Mouse (Mus musculus) liver, embryonic 11.5 days (tissue): ENCODE data around the gene Gm45623. TPM values are rescaled to one million over a fixed set of nuclear protein-coding genes. Genes with fewer than 3 reads are reported as not detected.
A peak's percentile ranks its signal among the peaks of the same experiment; 100 is the strongest.

ENCODE experiments used
- ATAC-seq: fragments of 200-750 bp; cut with Nextera tagmentation; replicated peaks from 2 replicates; pipeline ENCODE4 v1.8.0; 2017; ENCODE audit warnings: moderate number of reproducible peaks, mild to moderate bottlenecking, moderate TSS enrichment, moderate library complexity; ENCODE audit not compliant: low FRiP score
- DNase-seq: peaks from one replicate; pipeline ENCODE4 v3.0.0-alpha.2; 2017; ENCODE audit warnings: low spot score
- H3K27ac ChIP-seq: fragments of 300-500 bp; sonication (generic); 2 replicates; pipeline ENCODE4 v1.5.1; 2014; ENCODE audit warnings: mild to moderate bottlenecking, low read depth, low read length, control low read depth
- H3K27me3 ChIP-seq: fragments of 300-500 bp; sonication (generic); replicated peaks from 2 replicates; pipeline ENCODE4 v1.6.1; 2014; ENCODE audit warnings: low read length, mixed read lengths; ENCODE audit not compliant: control insufficient read depth, insufficient read depth
- H3K36me3 ChIP-seq: fragments of 300-500 bp; sonication (generic); 2 replicates; pipeline ENCODE4 v1.6.1; 2014; ENCODE audit warnings: mild to moderate bottlenecking, low read length, moderate library complexity, mixed read lengths; ENCODE audit not compliant: control insufficient read depth, insufficient read depth
- H3K4me1 ChIP-seq: fragments of 300-500 bp; sonication (generic); replicated peaks from 2 replicates; pipeline ENCODE4 v1.6.1; 2014; ENCODE audit warnings: low read length, mixed read lengths; ENCODE audit not compliant: control insufficient read depth, insufficient read depth
- H3K4me2 ChIP-seq: fragments of 300-500 bp; sonication (generic); 2 replicates; pipeline ENCODE4 v1.6.1; 2014; ENCODE audit warnings: mild to moderate bottlenecking, control low read depth, moderate library complexity
- H3K4me3 ChIP-seq: fragments of 300-500 bp; sonication (generic); 2 replicates; pipeline ENCODE4 v1.5.1; 2014; ENCODE audit warnings: low read depth, low read length, control low read depth
- H3K9ac ChIP-seq: fragments of 300-500 bp; sonication (generic); 2 replicates; pipeline ENCODE4 v1.6.1; 2014; ENCODE audit warnings: low read depth, low read length, control low read depth
- H3K9me3 ChIP-seq: fragments of 300-500 bp; sonication (generic); 2 replicates; pipeline ENCODE4 v1.6.1; 2016; ENCODE audit warnings: low read length, inconsistent platforms, mixed read lengths; ENCODE audit not compliant: control insufficient read depth
- WGBS: fragments of 180-500 bp; shearing (Covaris S2); extraction: QIAGEN DNeasy Blood & Tissue Kit; methylation state at CpG from one replicate; pipeline ENCODE4 v1.1.7; 2014; 5-methylcytosine and 5-hydroxymethylcytosine counted together
- polyA plus RNA-seq: library from polyadenylated mRNA; unstranded; fragments of >200 nt; fragmentation: Nextera tagmentation; extraction: Ambion mirVana; gene quantifications from 2 replicates; pipeline ENCODE4 v1.2.1, GENCODE M21; 2014

Gene Gm45623
- polyA plus RNA-seq, 1 experiment from 2014 or later = not detected

GRCm38 (mm10) chr13:56729046-56729445, 24.6 kb downstream of the Gm45623 start:
- DNase-seq (no peak), ATAC-seq (no peak)
- no peaks in the 10 kb centered on the region for H3K9me3 ChIP-seq
- H3K27me3 ChIP-seq = no peaks in the 10 kb centered on the region
- 92% methylated on average over 7 of the region's 7 CpGs for WGBS
- H3K4me3 ChIP-seq = no peak overlapping the region
- no peaks in the 10 kb centered on the region for H3K4me1 ChIP-seq
- no peak overlapping the region for H3K9ac ChIP-seq
- peaks cover 19% of the 10 kb centered on the region; the same call in 1 of the 2 replicates for H3K36me3 ChIP-seq
- no peak overlapping the region for H3K4me2 ChIP-seq
- no peak overlapping the region for H3K27ac ChIP-seq

DNA sequence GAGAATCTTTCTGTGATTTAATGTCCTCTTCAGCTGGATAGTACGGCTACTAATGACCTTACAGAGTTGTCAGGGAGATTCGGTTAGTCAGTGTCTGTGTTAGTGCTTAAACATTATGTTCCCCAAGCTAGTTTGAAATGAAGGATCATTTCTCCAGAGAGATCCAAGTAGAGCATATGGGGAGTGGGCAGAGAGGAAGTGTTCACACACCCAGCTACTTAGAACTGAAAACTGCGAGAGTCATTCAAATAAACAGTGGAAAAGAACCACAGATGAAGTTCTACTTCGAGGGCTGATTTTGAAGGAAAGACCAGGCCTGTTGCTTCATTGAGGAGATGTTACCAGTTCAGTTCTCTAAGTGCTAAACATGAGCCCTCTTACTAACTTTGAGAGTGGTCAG, 27.1 kb downstream of the Gm45623 start:
- H3K4me1 ChIP-seq = no peaks in the 10 kb centered on the region
- no peak overlapping the region for H3K9ac ChIP-seq
- H3K36me3 ChIP-seq = peaks cover 14% of the 10 kb centered on the region; the same call in 1 of the 2 replicates
- no peak for DNase-seq
- H3K27ac ChIP-seq = no peak overlapping the region
- no peaks in the 10 kb centered on the region for H3K27me3 ChIP-seq
- H3K4me2 ChIP-seq = no peak overlapping the region
- no peaks in the 10 kb centered on the region for H3K9me3 ChIP-seq
- no peak for ATAC-seq
- H3K4me3 ChIP-seq = no peak overlapping the region
- 91% methylated on average over 4 of the region's 4 CpGs for WGBS

DNA sequence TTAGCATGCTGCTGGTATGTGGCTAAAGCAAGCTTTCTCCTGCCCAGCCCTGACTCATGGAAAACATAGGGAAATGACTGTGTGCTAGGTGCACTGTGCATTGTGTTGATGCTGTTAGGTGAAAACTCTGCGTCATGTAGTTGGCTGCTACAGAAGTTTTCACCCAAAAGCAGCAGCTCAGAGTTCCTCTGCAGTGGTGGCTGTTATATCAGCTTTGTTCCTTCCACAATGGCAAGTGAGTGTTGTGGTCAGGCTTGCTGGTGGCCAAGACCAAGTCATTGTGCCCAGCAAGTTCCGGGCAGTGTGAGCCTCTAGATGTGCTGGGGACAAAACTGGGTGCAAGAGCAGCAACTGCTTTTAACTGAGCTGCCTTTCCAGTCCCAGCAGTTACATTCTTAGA, 41.4 kb downstream of the Gm45623 start:
- Histone ChIP-seq H3K4me1 (peaks cover 6% of the 10 kb centered on the region), H3K9ac (no peak overlapping the region), H3K4me2 (no peak overlapping the region), H3K9me3 (no peaks in the 10 kb centered on the region), H3K36me3 (peaks cover 4% of the 10 kb centered on the region), H3K27ac (no peak overlapping the region), H3K27me3 (no peaks in the 10 kb centered on the region), H3K4me3 (no peak overlapping the region)
- 96% methylated on average over 2 of the region's 2 CpGs for WGBS
- DNase-seq (no peak), ATAC-seq (no peak)

DNA sequence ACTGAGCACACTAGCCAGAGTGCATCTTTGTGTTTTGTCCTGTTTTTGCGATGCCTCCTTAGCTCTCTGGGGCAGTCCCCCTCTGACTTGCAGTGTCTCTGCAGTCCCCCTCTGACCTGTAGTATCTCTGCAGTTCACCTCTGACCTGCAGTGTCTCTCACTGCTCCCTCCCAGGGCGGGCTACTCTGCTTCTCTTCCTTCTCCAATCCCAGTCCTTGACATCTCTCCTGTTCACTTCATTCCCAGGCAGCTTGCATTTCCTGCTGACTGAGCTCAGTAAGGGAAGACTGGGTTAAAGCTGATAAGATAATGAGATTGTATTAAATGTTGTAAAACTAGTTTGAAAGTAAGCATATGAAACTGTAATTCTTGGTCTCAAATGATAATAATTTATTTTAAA, 43.0 kb downstream of the Gm45623 start:
- WGBS = 48% methylated on average over 2 of the region's 2 CpGs
- H3K36me3 ChIP-seq = peaks cover 4% of the 10 kb centered on the region
- H3K4me3 ChIP-seq = no peak overlapping the region
- H3K27me3 ChIP-seq = no peaks in the 10 kb centered on the region
- H3K27ac ChIP-seq = no peak overlapping the region
- peaks cover 6% of the 10 kb centered on the region for H3K4me1 ChIP-seq
- no peak for ATAC-seq
- no peak overlapping the region for H3K9ac ChIP-seq
- no peaks in the 10 kb centered on the region for H3K9me3 ChIP-seq
- H3K4me2 ChIP-seq = no peak overlapping the region
- DNase-seq = no peak

DNA sequence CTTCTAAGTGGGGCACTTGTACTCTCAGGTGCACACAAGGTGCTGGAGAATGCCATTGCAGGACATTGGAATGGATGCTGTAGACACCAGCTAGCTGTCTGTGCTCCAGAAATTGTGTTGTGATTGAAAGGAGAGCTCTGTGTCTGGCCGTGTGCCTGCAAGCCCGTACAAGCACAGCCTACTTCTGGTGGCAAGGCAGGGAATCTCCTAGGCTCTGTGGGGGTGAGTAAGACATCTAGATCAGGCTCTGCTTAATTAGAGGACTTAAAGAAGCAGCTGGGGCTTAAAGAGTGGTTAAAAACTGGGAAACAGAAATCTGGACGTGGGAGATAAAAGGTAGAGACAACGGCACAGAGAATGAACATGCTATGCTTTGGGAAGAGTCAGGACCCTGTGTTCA, 46.0 kb downstream of the Gm45623 start:
- no peak overlapping the region for H3K4me3 ChIP-seq
- H3K9ac ChIP-seq = no peak overlapping the region
- H3K36me3 ChIP-seq = peaks cover 4% of the 10 kb centered on the region
- H3K27ac ChIP-seq = no peak overlapping the region
- WGBS = 87% methylated on average over 4 of the region's 4 CpGs
- ATAC-seq = no peak
- DNase-seq = no peak
- no peaks in the 10 kb centered on the region for H3K9me3 ChIP-seq
- no peak overlapping the region for H3K4me2 ChIP-seq
- H3K4me1 ChIP-seq = peaks cover 19% of the 10 kb centered on the region
- H3K27me3 ChIP-seq = no peaks in the 10 kb centered on the region

DNA sequence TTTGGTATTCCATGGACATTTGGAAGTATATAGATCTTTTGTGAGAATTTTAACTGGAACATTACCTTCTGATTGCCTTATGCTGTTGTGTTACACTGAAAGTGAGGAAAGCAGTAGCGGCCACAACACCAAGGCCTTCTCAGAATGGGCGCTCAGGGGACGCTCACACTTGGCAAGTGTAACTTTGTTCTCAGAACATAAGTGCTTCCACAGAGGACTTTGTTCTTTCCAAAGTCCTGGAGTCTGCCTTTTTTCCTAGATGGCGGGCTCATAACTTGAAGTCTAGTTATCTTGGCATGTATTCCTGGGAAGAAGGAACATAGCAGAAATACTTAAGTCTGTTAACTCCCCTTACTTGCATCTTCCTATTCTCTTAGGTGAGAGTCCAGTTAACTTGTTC, 46.5 kb downstream of the Gm45623 start:
- peaks cover 21% of the 10 kb centered on the region for H3K4me1 ChIP-seq
- 87% methylated on average over 4 of the region's 4 CpGs for WGBS
- no peak overlapping the region for H3K4me3 ChIP-seq
- no peaks in the 10 kb centered on the region for H3K9me3 ChIP-seq
- no peak for DNase-seq
- H3K27me3 ChIP-seq = no peaks in the 10 kb centered on the region
- no peak overlapping the region for H3K27ac ChIP-seq
- peaks cover under 1% of the 10 kb centered on the region for H3K36me3 ChIP-seq
- ATAC-seq = no peak
- H3K9ac ChIP-seq = no peak overlapping the region
- no peak overlapping the region for H3K4me2 ChIP-seq

- Histone ChIP-seq H3K4me3 (peak overlapping the region; percentile 78), H3K9me3 (no peaks in the 10 kb centered on the region), H3K27me3 (no peaks in the 10 kb centered on the region), H3K36me3 (no peaks in the 10 kb centered on the region), H3K4me1 (peaks cover 17% of the 10 kb centered on the region), H3K4me2 (peak overlapping the region; percentile 82), H3K27ac (no peak overlapping the region), H3K9ac (no peak overlapping the region)
- WGBS = 66% methylated on average over 2 of the region's 2 CpGs
- ATAC-seq (no peak), DNase-seq (no peak)
Measured at GRCm38 (mm10) chr13:56704596-56704995, 49.0 kb downstream of the Gm45623 start.

DNA sequence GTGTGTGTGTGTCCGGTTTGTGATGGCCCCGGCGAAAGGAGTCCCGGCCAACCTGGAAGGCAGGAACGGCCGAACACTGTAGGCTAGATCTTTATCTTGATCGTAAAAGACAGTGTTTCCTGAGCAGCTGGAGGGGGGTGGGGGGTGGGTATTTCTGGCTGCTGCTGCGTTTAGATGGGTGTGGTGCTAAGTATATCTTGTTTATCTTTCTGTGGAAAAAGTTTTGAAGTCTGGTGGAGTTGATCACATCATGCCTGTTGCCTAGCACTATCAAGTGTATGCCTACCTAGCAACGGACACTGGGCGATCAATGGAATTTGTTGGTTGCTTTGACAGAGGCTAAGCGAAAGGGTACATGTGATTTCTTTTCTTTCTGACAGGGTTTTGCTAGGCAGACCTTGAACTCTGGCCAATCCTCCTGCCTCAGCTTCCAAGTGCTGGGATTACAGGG, 49.7 kb downstream of the Gm45623 start:
- 2% methylated on average over 11 of the region's 11 CpGs for WGBS
- peak overlapping the region; percentile 78 for H3K4me3 ChIP-seq
- H3K27ac ChIP-seq = peak overlapping the region; percentile 99
- H3K27me3 ChIP-seq = no peaks in the 10 kb centered on the region
- peaks cover 17% of the 10 kb centered on the region for H3K4me1 ChIP-seq
- no peaks in the 10 kb centered on the region for H3K36me3 ChIP-seq
- ATAC-seq (peak; percentile 56), DNase-seq (no peak)
- H3K4me2 ChIP-seq = peak overlapping the region; percentile 82
- peak overlapping the region; percentile 94 for H3K9ac ChIP-seq
- H3K9me3 ChIP-seq = no peaks in the 10 kb centered on the region

DNA sequence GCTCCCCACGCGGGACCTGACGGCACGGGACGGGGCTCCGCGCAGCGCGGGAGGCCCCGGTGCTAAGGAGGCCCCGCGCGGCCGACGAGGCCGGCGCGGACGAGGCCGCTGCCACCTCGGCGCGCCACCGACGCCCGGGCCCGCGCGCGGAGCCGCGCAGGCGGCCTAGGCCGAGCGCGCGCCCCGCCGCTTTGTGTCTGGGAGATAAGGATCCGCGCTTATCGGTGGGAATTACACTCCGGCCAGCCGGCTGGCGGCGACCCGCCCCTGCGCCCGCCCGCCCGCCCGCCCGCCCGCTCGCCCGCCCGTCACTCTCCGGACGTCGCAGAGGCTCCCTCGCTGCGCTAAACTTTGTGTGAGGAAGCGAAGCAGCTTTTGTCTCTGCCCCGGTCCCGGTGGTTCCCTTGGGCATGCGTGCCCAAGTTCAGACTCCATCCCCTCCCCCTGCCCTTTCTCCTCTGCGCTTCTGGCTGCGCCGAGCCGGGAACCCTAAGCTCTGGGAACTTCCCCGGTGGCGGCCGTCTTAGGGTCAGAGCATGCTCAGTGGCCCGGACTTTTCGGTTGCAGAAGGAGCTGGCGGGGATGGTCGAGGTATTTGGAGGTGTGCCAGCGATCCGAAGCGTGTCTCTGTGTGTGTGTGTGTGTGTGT, 50.3 kb downstream of the Gm45623 start:
- peak; percentile 81 for ATAC-seq

More for the DNA sequence above, 50.3 kb downstream of the Gm45623 start:
- H3K4me1 ChIP-seq = peaks cover 17% of the 10 kb centered on the region
- peak overlapping the region; percentile 94 for H3K9ac ChIP-seq
- WGBS = under 1% methylated on average over 72 of the region's 80 CpGs
- no peaks in the 10 kb centered on the region for H3K9me3 ChIP-seq
- H3K36me3 ChIP-seq = no peaks in the 10 kb centered on the region
- peak overlapping the region; percentile 99 for H3K27ac ChIP-seq
- peak overlapping the region; percentile 78 for H3K4me3 ChIP-seq
- peak; percentile 79 for DNase-seq
- no peaks in the 10 kb centered on the region for H3K27me3 ChIP-seq
- H3K4me2 ChIP-seq = peak overlapping the region; percentile 82
